Mouse (Mus musculus) ZHBTc4 (cell line): ENCODE data around the gene Car4.

ENCODE experiments used
- DNase-seq: peaks from one replicate; pipeline ENCODE4 v3.0.0-alpha.2; 2011; ENCODE audit warnings: low read depth, low spot score

The Car4 gene

DNA sequence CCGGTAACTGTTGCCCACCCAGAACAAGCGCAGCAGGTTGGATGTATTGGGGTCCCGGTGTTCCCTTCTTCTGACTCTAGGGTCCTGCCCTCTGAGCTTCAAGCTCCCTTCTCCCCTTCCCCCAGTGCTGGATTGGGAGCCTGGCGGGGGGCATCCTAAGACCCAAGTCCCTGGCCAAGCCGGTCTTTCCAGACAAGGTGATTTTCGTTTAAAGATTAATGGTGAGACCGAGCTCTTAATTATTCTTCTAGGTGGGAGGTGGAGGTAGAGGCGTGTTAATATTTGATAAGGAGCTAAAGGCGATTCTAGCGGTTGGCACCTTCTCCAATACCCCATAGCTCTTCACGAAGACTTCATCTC lies 665 bp downstream of the Car4 start:
- no peak for DNase-seq

DNA sequence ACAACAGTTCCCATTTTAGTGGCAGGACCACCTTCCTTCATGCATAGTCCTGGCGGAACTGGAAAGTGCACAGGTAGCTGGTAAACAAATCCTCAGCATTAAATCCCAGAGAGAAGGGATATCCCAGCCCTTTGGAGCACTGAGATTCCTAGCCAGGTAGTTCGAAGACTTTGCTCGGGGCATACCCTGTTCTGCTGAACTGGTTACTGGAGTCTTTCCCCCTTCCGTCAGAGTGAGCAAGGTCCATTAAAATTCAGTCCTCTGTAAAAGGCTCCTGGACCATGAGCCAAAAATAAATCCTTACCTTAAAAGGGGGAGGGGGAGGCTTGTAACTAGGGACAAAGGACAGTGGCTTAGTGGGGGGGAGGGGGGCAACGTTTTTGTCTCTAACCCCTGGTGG lies 1.6 kb downstream of the Car4 start:
- no peak for DNase-seq

DNA sequence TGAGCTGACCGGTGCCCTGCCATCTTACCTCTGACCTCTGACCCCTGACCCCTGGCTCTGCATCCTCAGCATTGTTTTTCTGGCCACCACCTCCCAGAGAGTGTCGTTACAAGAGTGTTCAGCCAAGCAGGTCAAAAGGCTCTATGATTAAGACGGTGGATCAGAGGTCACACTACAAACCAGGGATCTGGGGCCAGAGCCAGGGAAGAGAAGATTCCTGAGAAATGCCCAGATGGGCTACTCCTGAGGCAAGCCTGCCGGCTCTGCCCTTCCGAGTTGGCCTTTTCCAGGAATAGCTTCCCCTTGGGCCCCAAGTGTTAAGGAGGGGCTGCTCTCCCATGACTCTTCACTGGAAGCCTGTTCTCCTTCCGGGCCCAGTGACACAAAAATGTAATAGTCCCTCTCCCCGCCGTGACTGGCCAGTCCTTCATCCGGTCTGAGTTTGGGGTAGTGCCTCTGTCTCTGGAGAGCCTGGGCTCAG lies 2.2 kb downstream of the Car4 start:
- no peak for DNase-seq

DNA sequence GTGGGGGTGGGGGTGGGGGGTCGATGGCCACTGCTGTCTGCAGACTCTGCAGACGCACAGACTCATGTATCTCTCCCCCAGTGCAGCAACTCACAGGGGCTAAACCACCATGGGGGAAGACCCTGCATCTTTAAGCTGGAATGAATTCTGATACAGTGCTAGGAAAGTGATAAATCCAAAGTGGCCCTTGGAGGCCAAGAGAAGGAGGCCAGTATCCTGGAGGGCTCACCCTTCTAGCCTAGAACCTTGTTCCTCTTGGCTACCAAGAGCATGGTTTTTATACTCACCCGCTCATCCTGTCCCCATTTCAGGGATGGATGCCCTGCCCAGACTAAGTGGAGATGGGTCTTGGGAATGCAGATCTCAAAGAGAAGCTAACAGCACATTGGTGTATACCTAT lies 2.7 kb downstream of the Car4 start:
- DNase-seq = no peak

DNA sequence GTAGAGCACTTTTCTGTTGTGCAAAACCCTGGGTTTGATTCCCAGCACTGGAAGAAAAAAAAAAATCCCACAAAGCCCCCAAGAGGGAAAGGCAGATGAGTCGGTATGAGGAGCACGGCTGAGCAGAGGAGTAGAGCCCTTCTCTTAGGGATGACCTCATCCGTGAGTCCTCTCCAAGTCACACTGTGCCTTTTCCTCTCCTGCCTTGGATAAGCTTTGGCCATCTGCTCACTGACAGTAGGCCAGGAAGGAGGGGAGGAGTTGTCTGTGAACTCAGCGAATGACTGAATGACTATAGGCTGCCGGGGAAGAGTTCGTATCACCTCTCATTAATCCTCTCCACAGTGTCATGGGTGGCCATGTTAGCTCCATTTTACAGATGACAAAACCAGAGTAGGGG lies 3.2 kb downstream of the Car4 start:
- DNase-seq = no peak

DNA sequence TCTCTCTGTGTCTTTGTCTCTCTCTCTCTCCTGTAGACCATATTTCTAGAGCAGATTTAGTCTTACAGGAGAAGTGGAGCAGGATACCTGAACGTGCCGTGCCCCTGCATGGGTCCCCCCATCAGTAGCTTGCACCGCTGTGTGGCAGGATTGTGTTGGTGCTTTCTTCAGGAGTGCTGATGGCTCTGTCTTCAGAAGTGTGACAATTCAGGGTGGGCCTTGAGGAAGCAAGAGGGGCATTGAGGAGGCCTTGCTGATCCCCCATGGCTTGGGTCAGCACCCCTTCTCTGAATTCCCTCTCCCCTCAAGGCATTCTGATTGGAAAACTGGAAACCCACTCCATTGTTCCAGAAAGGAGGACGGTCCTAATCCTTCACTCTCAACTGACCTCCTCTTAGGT lies 4.0 kb downstream of the Car4 start:
- no peak for DNase-seq

DNA sequence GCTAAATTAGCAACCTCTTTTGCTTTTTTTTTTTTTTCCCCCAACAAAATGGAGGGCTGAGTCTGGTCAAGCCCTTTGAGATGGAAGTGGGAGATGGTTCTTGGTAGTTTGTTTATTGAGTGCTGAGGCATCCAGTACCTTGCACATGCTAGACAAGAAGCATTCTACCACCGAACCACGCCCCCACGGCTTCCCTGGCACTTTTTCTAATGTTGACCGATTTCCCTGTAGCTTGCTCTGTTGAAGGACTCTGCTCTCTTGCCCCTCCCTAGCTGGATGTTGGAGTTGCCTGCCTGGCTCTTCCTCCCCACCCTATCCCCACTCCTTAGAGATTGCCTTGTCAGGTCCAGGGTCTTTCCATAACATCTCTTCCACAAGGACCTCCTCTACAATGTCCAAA lies 5.0 kb downstream of the Car4 start:
- DNase-seq = no peak

DNA sequence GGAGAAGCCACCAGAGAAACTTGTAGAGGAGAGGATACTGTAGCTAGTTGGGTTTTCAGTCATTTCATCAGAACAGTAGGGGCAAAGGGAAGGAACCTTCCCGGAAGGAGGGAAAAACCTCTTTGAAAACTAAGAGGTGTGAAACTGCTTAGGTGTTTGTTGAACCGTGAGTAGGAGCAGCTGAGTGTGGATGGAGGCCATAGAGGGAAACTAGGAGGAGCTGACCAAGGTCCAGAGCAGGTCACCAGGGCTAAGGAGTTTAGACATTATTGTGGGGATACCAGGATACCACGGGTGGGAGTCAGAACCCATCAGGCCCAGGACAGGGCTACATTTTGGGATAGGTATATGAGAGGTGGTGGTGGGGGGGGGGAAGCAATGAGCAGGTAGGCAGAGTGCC lies 6.0 kb downstream of the Car4 start:
- DNase-seq = no peak

DNA sequence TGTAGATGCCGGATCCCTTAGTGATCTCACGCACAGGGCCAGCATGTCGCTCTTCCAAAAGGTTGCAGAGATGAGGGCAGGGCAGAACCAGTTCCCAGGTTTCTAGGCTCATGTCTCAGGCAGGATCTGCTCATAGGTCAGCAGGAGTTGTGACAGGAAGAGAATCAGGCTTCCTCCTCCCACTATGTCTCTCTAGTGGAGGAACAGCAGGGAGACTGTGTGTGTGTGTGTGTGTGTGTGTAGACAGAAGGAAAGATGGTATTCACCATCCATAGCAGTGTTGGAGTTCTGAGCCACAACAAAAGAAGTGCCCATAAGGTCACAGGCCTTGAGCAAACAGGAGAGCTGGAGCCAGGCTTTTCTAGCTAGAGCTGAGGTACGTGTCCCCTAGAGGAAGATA lies 9.1 kb downstream of the Car4 start:
- no peak for DNase-seq

DNA sequence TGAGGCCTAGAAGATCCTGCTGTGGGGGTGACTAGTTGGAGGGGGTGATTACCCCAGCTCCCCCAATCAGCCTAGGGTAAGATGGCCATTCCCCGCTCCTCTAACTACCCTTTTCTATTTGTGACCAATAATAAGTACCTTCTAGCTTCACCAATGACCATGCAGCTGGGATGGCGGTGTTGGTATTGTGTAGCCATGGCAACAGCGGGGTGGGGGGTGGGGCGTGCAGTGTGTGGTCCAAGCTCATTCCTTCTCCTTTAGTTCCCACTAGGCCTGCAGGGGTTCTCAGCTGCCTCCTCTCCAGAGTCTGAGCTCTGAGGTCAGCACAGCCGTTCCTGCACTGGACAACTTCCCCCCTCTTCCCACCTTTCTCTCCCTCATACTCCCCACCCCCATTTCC lies 9.5 kb downstream of the Car4 start:
- DNase-seq = no peak

DNA sequence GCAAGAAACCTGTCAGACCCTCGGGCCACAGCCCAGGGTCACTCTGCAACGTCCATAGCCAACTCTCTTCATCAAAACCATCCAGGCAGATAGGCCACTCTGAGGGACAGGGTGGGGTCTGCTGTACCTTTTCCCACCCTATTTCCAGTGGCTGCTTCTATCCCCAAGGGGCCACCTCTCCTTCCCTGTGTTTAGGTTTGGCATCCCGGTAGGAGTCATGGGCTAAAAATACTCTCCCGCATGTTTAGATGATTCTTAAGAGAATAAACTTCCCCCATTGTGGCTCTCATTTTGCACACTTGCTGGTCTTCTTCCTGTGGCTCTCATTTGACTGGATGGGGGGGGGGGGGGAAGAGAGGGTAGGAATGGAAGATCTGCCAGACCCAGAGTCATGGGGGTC lies 10.7 kb downstream of the Car4 start:
- DNase-seq = no peak

DNA sequence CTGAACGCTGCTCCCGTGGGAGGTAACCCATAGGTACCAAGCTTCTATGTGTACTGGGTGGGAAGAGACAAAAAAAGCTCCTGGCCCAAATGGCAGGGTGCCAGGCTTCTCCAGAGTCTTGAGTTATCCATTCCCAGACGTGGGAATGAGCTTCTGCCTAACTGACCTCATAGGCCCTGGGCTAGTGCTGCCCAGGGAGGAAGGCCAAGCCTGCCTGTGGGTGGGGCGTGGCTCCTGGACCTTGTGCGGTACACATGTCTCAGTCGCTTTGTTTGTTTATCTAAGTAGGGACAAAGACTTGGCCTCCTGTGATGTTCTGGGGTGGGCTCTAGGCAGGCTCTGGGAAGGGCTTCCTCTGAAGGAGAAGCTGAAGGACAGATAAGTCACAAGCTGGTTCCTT lies 11.2 kb downstream of the Car4 start:
- DNase-seq = no peak

DNA sequence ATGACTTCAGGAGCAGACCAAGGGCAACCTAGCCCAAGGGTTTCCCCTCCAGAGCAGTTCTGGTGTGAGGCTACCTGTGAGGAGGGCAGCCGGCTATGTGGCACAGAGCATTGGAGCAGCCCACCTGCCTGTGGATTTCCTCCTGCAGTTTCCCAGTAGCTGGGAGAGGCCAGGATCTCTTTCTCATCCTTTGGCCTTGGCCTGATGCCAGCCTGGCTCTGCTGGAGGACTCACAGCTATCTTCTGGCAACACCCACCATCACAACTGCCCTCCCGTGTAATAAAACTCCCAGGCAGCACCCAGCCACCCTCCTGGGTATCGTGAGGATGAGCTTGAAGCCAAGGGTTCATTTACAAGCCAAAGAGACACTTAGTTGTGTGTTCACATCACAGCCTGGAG lies 14.5 kb downstream of the Car4 start:
- no peak for DNase-seq

DNA sequence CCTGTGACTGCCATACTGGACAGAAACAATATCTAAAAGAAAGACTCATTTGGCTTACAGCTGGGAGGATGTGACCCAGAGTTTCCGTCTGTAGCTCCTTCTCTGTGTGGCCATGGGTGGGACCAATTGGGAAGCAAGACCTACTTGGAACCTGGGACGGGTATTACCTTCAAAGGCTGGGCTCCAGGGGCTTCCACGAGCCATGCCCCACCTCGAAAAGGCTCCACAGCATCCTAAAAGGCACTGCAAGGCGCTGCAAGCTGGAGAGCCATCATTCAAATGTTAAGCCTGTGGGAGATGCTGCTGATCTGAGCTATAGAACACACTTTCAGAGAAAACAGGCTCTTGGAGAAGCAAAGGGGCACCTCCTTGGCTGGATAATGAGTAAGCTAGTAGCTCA lies 16.1 kb downstream of the Car4 start:
- no peak for DNase-seq

DNA sequence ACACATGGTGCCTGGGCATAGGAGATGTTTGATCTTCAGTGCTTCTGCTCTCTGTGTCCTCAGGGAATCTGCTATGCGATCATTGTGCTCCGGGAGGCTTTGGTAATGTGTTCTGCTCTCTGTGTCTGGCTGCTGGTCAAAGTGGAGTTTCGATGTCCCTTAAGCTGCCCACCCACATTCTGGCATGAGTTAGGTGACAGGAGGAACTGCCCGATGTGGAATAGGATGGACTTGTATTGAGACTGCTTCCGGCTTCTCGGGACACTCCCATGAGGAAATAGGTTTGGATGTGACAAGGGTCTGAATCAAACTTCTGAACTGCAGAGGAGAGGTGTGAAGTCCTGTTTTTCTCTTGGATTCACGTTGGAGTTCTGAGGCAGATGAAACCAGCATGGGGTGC lies 17.0 kb downstream of the Car4 start:
- no peak for DNase-seq

DNA sequence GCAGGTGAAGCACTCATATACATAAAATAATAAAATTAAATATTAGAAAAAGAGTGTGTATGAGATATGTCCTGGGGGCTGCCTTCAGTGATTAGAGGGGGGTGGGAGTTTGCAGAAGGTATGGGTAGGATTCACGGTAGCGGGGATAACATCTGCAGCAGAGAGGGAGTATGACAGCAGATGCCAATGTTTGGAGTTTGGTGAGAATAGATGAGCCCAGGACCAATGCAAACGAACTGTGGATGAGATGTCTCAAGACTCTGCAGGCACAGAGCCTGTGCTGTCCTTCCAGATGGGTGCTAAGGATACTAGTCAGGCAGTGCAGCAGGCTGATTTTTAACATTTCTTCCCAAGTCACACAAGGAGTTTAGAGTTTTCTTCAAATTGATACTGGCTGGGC lies 19.1 kb downstream of the Car4 start:
- DNase-seq = no peak

DNA sequence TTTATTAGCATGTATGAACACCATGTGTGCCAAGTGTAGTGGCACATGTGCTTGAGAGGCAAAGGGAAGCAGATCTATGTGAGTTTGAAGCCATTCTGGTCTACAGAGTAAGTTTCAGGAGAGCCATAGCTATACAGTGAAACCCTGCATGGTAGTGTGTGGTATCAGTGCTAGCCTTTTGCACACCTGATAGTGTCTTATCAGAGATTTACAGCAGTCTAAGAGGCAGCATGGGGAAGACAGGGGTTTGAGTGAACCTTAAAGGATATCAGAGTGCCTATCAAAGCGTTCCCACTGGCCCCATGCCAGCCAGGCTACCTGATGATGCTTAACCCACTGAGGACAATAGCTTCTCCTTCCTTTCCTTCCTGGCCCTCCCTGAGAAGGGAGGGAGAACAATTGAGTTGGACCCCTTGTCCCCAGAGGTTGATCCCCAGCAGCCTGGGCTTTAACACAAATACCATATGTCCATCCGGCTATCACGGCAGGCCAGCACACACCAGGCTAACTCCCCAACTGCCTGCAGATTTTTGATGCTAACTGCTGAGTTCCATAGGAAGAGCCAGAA lies 19.9 kb downstream of the Car4 start:
- no peak for DNase-seq

DNA sequence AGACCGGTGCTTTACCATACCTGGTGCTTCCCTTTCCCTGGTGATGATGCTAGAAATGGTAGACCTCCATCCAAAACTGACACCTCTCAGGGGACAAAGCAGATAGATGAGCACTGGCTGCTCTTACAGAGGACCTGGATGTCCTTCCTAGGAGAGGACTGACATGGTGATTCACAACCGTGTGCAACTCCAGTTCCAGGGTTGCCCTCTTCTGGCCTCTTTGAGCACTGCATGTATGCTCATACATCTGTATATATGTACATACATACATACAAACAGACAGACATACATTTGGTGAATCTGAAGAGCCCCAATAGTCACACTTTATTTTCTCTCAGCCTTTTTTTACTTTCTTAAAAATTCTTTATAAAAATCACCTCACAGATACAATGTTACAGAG lies 20.5 kb downstream of the Car4 start:
- DNase-seq = peak; percentile 67

DNA sequence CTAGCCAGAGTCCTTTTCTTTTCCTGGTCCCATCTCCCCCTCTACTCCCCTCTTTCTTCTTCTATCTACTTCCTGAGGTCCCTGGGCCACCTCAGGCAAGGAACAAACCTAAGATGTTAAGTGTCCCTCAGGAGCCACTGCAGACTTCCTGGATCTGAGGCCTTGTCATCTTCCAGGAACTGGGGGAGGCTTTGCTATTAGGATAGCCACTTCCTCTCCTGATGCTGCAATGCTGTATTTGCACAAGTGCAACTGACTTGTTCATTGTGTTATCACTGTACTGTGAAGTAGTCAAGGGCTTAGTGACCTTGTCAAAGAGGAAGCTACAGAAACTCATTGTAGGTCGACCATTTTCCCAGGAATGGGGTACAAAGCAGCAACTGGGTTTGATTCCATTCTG lies 21.8 kb downstream of the Car4 start:
- DNase-seq = no peak

DNA sequence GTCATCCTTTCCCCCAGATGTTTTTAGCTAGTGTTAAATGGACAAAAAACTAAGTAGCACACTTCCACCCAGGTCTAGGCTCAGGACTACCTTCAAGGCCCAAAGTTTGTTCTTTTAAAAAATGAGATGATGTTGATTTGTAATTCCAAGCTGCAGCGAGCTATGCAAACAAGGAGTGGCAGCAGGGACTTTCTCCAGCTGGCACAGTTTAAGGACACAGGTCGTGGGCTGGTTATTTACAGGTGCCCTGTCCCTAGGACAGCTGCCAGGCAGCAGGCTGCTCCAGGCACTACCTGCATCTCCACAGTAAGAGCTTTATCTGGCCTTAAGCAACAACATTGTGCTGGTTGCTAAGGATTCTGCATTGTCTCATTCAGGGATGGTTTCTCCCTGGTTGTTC lies 23.1 kb downstream of the Car4 start:
- no peak for DNase-seq

DNA sequence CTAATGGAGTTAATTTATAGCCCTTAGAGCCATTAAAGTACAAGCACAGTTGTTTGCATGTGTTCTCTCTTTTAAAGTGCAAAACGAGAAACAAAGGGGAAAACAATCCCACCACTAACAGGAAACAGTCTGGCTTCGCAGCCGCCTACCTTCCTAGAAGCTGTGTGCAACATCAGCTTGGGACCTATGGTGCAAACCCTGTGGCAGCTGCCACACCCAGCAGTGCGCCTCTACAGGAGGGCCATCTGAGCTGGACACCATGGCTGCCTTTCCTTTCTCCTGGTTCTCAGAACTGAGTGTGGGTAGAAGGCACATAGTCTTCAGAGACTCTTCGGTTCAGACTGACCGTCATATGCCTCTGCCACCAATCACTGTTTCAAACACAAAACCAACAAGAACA lies 27.8 kb downstream of the Car4 start:
- DNase-seq = no peak

DNA sequence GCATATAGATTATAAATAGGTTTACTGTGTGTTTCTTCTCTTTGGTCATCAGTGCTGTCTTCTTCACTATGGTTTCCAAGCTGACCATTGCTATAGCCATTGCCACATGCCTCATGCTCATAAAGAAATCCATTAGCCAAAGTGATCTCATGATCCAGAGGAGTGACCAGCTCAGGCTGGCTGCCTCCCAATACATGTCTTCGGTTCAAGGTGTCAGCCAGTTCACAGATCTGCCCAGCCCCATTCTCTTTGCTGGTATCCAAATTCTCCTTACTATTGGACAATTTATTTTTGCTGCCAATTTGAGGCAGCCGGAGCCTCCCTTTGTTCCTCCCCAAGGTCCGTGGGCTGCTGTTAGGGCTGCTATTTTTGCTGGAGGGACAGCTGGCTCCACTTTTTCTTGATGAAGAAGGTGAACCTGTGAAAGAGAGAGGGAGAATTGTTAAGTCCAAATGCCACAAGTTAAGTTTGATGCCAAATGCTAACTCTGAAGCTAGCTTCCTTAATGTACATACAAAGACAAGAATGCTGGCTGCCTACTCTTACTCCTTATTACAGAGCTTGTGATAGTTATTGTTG lies 30.8 kb downstream of the Car4 start:
- DNase-seq = no peak

DNA sequence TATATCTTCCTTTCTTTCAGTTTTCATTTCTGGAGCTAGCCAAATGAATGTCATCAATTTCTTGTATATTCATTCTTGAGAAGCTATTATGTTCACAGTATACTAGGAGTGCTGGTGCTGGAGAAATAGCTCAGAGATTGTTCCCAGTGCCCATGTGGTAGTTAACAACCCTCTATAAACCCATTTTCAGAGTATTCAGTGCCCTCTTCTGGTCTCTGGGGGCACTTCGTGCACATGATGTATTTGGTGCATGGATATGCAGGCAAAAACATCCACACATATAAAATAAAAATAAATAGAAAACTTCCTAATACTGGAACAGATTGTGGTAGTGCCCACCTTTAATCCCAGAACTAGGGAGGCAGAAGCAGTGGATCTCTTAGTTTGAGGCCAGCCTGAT lies 35.4 kb downstream of the Car4 start:
- DNase-seq = no peak

DNA sequence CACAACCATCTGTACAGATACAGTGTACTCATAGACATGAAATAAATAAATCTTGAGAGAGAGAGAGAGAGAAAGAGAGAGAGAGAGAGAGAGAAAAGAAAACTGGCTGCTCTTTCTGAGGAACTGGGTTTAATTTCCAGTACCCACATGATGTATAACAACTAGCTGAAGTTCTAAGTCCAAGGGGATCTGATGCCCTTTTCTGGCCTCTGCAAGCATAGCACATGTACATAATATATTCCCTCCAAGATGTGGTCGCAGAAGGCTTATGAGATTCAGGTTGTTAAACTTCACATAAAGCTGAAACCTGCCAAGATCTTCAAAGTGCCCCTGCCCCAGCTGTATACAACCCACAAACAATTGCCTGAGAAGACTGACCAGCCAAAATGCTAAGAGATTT lies 37.7 kb downstream of the Car4 start:
- DNase-seq = no peak
